Mouse (Mus musculus) thymus, adult 2 months (tissue): Measurements from ENCODE around the gene Ccl22.

ENCODE experiments used
- CTCF ChIP-seq: fragments of 200-500 bp; IDR thresholded peaks from 2 replicates; pipeline ENCODE4 v1.5.1; 2012; ENCODE audit warnings: mild to moderate bottlenecking, control low read depth, low read length, moderate library complexity, borderline replicate concordance; ENCODE audit not compliant: control insufficient read depth, poor library complexity, insufficient read depth; ENCODE audit errors: extremely low read depth
- POLR2A ChIP-seq: fragments of 200-500 bp; IDR thresholded peaks from 2 replicates; pipeline ENCODE4 v1.6.1; 2012; ENCODE audit warnings: mild to moderate bottlenecking, low read length, control low read depth, moderate library complexity; ENCODE audit not compliant: control insufficient read depth, poor library complexity, insufficient read depth; ENCODE audit errors: extremely low read depth

DNA sequence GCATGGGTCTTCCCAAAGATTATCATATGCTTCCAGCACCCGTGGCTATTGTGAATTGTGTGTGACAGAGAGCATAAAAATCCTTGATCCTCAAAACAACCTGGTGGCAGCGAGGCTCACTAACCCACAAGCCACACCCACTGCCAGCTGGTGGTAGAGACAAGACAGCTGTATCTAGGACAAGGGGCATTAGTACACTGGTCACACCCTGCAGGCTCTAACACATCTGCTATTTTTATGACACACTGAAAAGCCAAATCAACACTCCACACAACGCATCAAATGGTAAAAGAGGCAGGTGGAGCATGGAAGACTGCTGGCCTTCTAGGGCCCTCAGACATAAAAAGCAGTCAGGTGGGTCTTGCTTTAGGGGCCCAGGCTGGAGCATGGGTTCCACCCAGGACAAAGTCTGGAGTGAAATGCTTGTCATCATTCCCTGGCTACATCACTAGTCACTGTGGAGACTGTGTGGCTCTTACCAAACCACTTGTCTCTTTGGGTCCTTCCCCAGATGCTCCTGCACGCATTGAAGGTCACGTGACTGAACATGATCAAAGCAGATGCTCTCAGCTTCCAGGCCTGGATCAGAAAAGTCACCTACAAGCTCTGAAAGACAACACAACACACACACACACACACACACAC lies 11.4 kb upstream of the Ccl22 start:
- no peak for TF ChIP-seq CTCF
- TF ChIP-seq POLR2A = no peak
